Comparison of ENCODE assay signal across 8 mouse cellular contexts in genomic region chr12:105266096-105266495, GRCm38 (mm10). TPM values are rescaled to one million over a fixed set of nuclear protein-coding genes. Genes with fewer than 3 reads are reported as not detected.
DNase-seq lines count a peak whose midpoint lies in the region.

No protein-coding gene starts in this region.

- intact Hi-C loops in heart, postnatal 36 days (cut with DNase I) = no loop called here

- peak; percentile 1 to 25 for DNase-seq in heart, postnatal 36 days
- no peak for DNase-seq in heart, adult 9 months (ENCODE audit: low spot score in 2 of 2)
- peak; percentile 7 for DNase-seq in urinary bladder, postnatal 14 days (ENCODE audit: low spot score)
- no peak for DNase-seq in urinary bladder, postnatal 4 days (ENCODE audit: low spot score in 2 of 2)
- peak; percentile 67 for DNase-seq in hindlimb bud, embryonic 11.5 days (ENCODE audit: extremely low spot score, low read depth, low spot score)
- DNase-seq in layer of hippocampus, adult 9-11 months = no peak
- DNase-seq in natural killer cell, adult 2 months (ENCODE audit: low spot score in 2 of 2) = no peak
- no peak for DNase-seq in spleen, adult 12 weeks (ENCODE audit: low spot score)

RNA-seq across cellular contexts. Expression of gene Tcl1, which starts 43.5 kb away (rescaled TPM):
- not detected for total RNA-seq in heart, postnatal 36 days (2021)

Comparison
In these comparisons a context has a peak if more than half of its experiments do, and no peak if none do; other contexts are left out.
1. DNase-seq: peak in heart, postnatal 36 days (2 of 2), urinary bladder, postnatal 14 days (single experiment) and hindlimb bud, embryonic 11.5 days (single experiment); none in heart, adult 9 months (0 of 2), urinary bladder, postnatal 4 days (0 of 2), layer of hippocampus, adult 9-11 months (single experiment), natural killer cell, adult 2 months (0 of 2) and spleen, adult 12 weeks (single experiment).